Mouse (Mus musculus): ENCODE measurements around the gene Dclk1. TPM values are rescaled to one million over a fixed set of nuclear protein-coding genes. Genes with fewer than 3 reads are reported as not detected.
A peak's percentile ranks its signal among the peaks of the same experiment; 100 is the strongest.

Dclk1 gene
- polyA plus RNA-seq, 1 experiment from 2014 or later: 4.4 TPM

- Histone ChIP-seq H3K9me3 (ENCODE audit: control insufficient read depth, low read length) (no peaks in the 10 kb centered on the region), H3K9ac (ENCODE audit: low read length) (no peak overlapping the region), H3K4me1 (replicated peaks; ENCODE audit: control insufficient read depth, insufficient read depth) (no peaks in the 10 kb centered on the region), H3K4me2 (replicated peaks; ENCODE audit: low read depth) (no peak overlapping the region), H3K27ac (replicated peaks) (no peak overlapping the region), H3K36me3 (ENCODE audit: control insufficient read depth, insufficient read depth, low read length) (no peaks in the 10 kb centered on the region), H3K4me3 (ENCODE audit: low read depth, low read length) (no peak overlapping the region), H3K27me3 (ENCODE audit: control insufficient read depth, insufficient read depth, low read length) (no peaks in the 10 kb centered on the region)
- TF ChIP-seq CTCF (IDR thresholded peaks at IDR 0.05; ENCODE audit: low read depth) (no peak), EP300 (optimal IDR thresholded peaks at IDR 0.05) (no peak)
- ATAC-seq (ENCODE audit: low FRiP score, low TSS enrichment) (no peak), DNase-seq (ENCODE audit: low spot score) (no peak)
- 89% methylated on average over 8 of the region's 8 CpGs for WGBS
Observed at GRCm38 (mm10) chr3:55367166-55367565, 125.0 kb downstream of the Dclk1 start.

GRCm38 (mm10) chr3:55369156-55369555 is 127.0 kb downstream of the Dclk1 start:
- no peaks in the 10 kb centered on the region for H3K36me3 ChIP-seq (ENCODE audit: control insufficient read depth, insufficient read depth, low read length)
- H3K27ac ChIP-seq (replicated peaks): no peak overlapping the region
- DNase-seq (ENCODE audit: low spot score) (no peak), ATAC-seq (ENCODE audit: low FRiP score, low TSS enrichment) (no peak)
- no peak overlapping the region for H3K4me2 ChIP-seq (replicated peaks; ENCODE audit: low read depth)
- H3K9me3 ChIP-seq (ENCODE audit: control insufficient read depth, low read length): no peaks in the 10 kb centered on the region
- H3K4me1 ChIP-seq (replicated peaks; ENCODE audit: control insufficient read depth, insufficient read depth): no peaks in the 10 kb centered on the region
- no peaks in the 10 kb centered on the region for H3K27me3 ChIP-seq (ENCODE audit: control insufficient read depth, insufficient read depth, low read length)
- H3K4me3 ChIP-seq (ENCODE audit: low read depth, low read length): no peak overlapping the region
- H3K9ac ChIP-seq (ENCODE audit: low read length): no peak overlapping the region
- no peak for TF ChIP-seq CTCF (IDR thresholded peaks at IDR 0.05; ENCODE audit: low read depth)
- no peak for TF ChIP-seq EP300 (optimal IDR thresholded peaks at IDR 0.05)
- WGBS: 58% methylated on average over 7 of the region's 7 CpGs

GRCm38 (mm10) chr3:55373689-55374088 is 131.5 kb downstream of the Dclk1 start:
- no peaks in the 10 kb centered on the region for H3K9me3 ChIP-seq (ENCODE audit: control insufficient read depth, low read length)
- no peak overlapping the region for H3K9ac ChIP-seq (ENCODE audit: low read length)
- H3K36me3 ChIP-seq (ENCODE audit: control insufficient read depth, insufficient read depth, low read length): no peaks in the 10 kb centered on the region
- DNase-seq (ENCODE audit: low spot score): no peak
- peak; percentile 73 for TF ChIP-seq CTCF (IDR thresholded peaks at IDR 0.05; ENCODE audit: low read depth)
- no peak for TF ChIP-seq EP300 (optimal IDR thresholded peaks at IDR 0.05)
- H3K4me3 ChIP-seq (ENCODE audit: low read depth, low read length): peak overlapping the region; percentile 17
- no peak overlapping the region for H3K27ac ChIP-seq (replicated peaks)
- no peaks in the 10 kb centered on the region for H3K4me1 ChIP-seq (replicated peaks; ENCODE audit: control insufficient read depth, insufficient read depth)
- no peaks in the 10 kb centered on the region for H3K27me3 ChIP-seq (ENCODE audit: control insufficient read depth, insufficient read depth, low read length)
- WGBS: 4% methylated on average over 11 of the region's 11 CpGs
- ATAC-seq (ENCODE audit: low FRiP score, low TSS enrichment): no peak
- H3K4me2 ChIP-seq (replicated peaks; ENCODE audit: low read depth): peak overlapping the region; percentile 42

GRCm38 (mm10) chr3:55378591-55378990 is 136.4 kb downstream of the Dclk1 start:
- H3K4me1 ChIP-seq (replicated peaks; ENCODE audit: control insufficient read depth, insufficient read depth): no peaks in the 10 kb centered on the region
- TF ChIP-seq CTCF (IDR thresholded peaks at IDR 0.05; ENCODE audit: low read depth) (no peak), EP300 (optimal IDR thresholded peaks at IDR 0.05) (no peak)
- H3K4me3 ChIP-seq (ENCODE audit: low read depth, low read length): no peak overlapping the region
- H3K27ac ChIP-seq (replicated peaks): no peak overlapping the region
- no peak for ATAC-seq (ENCODE audit: low FRiP score, low TSS enrichment)
- no peaks in the 10 kb centered on the region for H3K36me3 ChIP-seq (ENCODE audit: control insufficient read depth, insufficient read depth, low read length)
- DNase-seq (ENCODE audit: low spot score): no peak
- no peak overlapping the region for H3K9ac ChIP-seq (ENCODE audit: low read length)
- no peaks in the 10 kb centered on the region for H3K9me3 ChIP-seq (ENCODE audit: control insufficient read depth, low read length)
- no peaks in the 10 kb centered on the region for H3K27me3 ChIP-seq (ENCODE audit: control insufficient read depth, insufficient read depth, low read length)
- 88% methylated on average over 6 of the region's 6 CpGs for WGBS
- H3K4me2 ChIP-seq (replicated peaks; ENCODE audit: low read depth): no peak overlapping the region

GRCm38 (mm10) chr3:55380471-55380870 is 138.3 kb downstream of the Dclk1 start:
- ATAC-seq (ENCODE audit: low FRiP score, low TSS enrichment) (no peak), DNase-seq (ENCODE audit: low spot score) (no peak)
- H3K36me3 ChIP-seq (ENCODE audit: control insufficient read depth, insufficient read depth, low read length): no peaks in the 10 kb centered on the region
- H3K4me3 ChIP-seq (ENCODE audit: low read depth, low read length): no peak overlapping the region
- WGBS: 64% methylated on average over 9 of the region's 9 CpGs
- H3K4me1 ChIP-seq (replicated peaks; ENCODE audit: control insufficient read depth, insufficient read depth): no peaks in the 10 kb centered on the region
- H3K9ac ChIP-seq (ENCODE audit: low read length): no peak overlapping the region
- no peak overlapping the region for H3K4me2 ChIP-seq (replicated peaks; ENCODE audit: low read depth)
- no peak for TF ChIP-seq EP300 (optimal IDR thresholded peaks at IDR 0.05)
- TF ChIP-seq CTCF (IDR thresholded peaks at IDR 0.05; ENCODE audit: low read depth): no peak
- H3K9me3 ChIP-seq (ENCODE audit: control insufficient read depth, low read length): no peaks in the 10 kb centered on the region
- H3K27ac ChIP-seq (replicated peaks): no peak overlapping the region
- H3K27me3 ChIP-seq (ENCODE audit: control insufficient read depth, insufficient read depth, low read length): no peaks in the 10 kb centered on the region

- Histone ChIP-seq H3K4me2 (replicated peaks; ENCODE audit: low read depth) (no peak overlapping the region), H3K36me3 (ENCODE audit: control insufficient read depth, insufficient read depth, low read length) (no peaks in the 10 kb centered on the region), H3K27ac (replicated peaks) (no peak overlapping the region), H3K27me3 (ENCODE audit: control insufficient read depth, insufficient read depth, low read length) (no peaks in the 10 kb centered on the region), H3K4me1 (replicated peaks; ENCODE audit: control insufficient read depth, insufficient read depth) (no peaks in the 10 kb centered on the region), H3K9ac (ENCODE audit: low read length) (no peak overlapping the region), H3K9me3 (ENCODE audit: control insufficient read depth, low read length) (no peaks in the 10 kb centered on the region), H3K4me3 (ENCODE audit: low read depth, low read length) (no peak overlapping the region)
- DNase-seq (ENCODE audit: low spot score): no peak
- WGBS: 22% methylated on average over 3 of the region's 3 CpGs
- TF ChIP-seq CTCF (IDR thresholded peaks at IDR 0.05; ENCODE audit: low read depth) (no peak), EP300 (optimal IDR thresholded peaks at IDR 0.05) (no peak)
- no peak for ATAC-seq (ENCODE audit: low FRiP score, low TSS enrichment)
Observed at GRCm38 (mm10) chr3:55392605-55393004, 150.4 kb downstream of the Dclk1 start.
